Mouse (Mus musculus): ENCODE measurements around the gene Wwox. TPM values are rescaled to one million over a fixed set of nuclear protein-coding genes. Genes with fewer than 3 reads are reported as not detected.

The Wwox gene
- polyA plus RNA-seq, 1 experiment from 2014 or later = 3.5 TPM

GRCm38 (mm10) chr8:114458113-114458784, 18.8 kb downstream of the Wwox start:
- Histone ChIP-seq H3K9me3 (replicated peaks; ENCODE audit: control insufficient read depth, low read length) (no peaks in the 10 kb centered on the region), H3K4me3 (ENCODE audit: low read depth, low read length) (no peak overlapping the region), H3K9ac (ENCODE audit: low read depth, low read length) (no peak overlapping the region), H3K4me1 (ENCODE audit: control insufficient read depth, low read depth, low read length) (no peaks in the 10 kb centered on the region), H3K36me3 (ENCODE audit: control insufficient read depth, insufficient read depth) (no peaks in the 10 kb centered on the region), H3K27ac (ENCODE audit: low read length) (no peak overlapping the region), H3K27me3 (ENCODE audit: control insufficient read depth, insufficient read depth, low read depth, low read length) (no peaks in the 10 kb centered on the region), H3K4me2 (ENCODE audit: low read depth, low read length) (no peak overlapping the region)
- ATAC-seq (ENCODE audit: low read depth) = no peak
- WGBS (ENCODE audit: insufficient replicate concordance) = 71% methylated on average over 25 of the region's 25 CpGs

GRCm38 (mm10) chr8:114460600-114460999, 21.1 kb downstream of the Wwox start:
- Histone ChIP-seq H3K36me3 (ENCODE audit: control insufficient read depth, insufficient read depth) (no peaks in the 10 kb centered on the region), H3K9me3 (replicated peaks; ENCODE audit: control insufficient read depth, low read length) (no peaks in the 10 kb centered on the region), H3K4me2 (ENCODE audit: low read depth, low read length) (no peak overlapping the region), H3K27me3 (ENCODE audit: control insufficient read depth, insufficient read depth, low read depth, low read length) (no peaks in the 10 kb centered on the region), H3K27ac (ENCODE audit: low read length) (no peak overlapping the region), H3K4me3 (ENCODE audit: low read depth, low read length) (no peak overlapping the region), H3K4me1 (ENCODE audit: control insufficient read depth, low read depth, low read length) (no peaks in the 10 kb centered on the region), H3K9ac (ENCODE audit: low read depth, low read length) (no peak overlapping the region)
- no peak for ATAC-seq (ENCODE audit: low read depth)
- WGBS (ENCODE audit: insufficient replicate concordance) = 57% methylated on average over 5 of the region's 5 CpGs

GRCm38 (mm10) chr8:114462591-114462990, 23.1 kb downstream of the Wwox start:
- Histone ChIP-seq H3K27me3 (ENCODE audit: control insufficient read depth, insufficient read depth, low read depth, low read length) (no peaks in the 10 kb centered on the region), H3K4me3 (ENCODE audit: low read depth, low read length) (no peak overlapping the region), H3K36me3 (ENCODE audit: control insufficient read depth, insufficient read depth) (no peaks in the 10 kb centered on the region), H3K9ac (ENCODE audit: low read depth, low read length) (no peak overlapping the region), H3K4me2 (ENCODE audit: low read depth, low read length) (no peak overlapping the region), H3K27ac (ENCODE audit: low read length) (no peak overlapping the region), H3K9me3 (replicated peaks; ENCODE audit: control insufficient read depth, low read length) (no peaks in the 10 kb centered on the region), H3K4me1 (ENCODE audit: control insufficient read depth, low read depth, low read length) (no peaks in the 10 kb centered on the region)
- 78% methylated on average over 11 of the region's 11 CpGs for WGBS (ENCODE audit: insufficient replicate concordance)
- ATAC-seq (ENCODE audit: low read depth) = no peak

GRCm38 (mm10) chr8:114463305-114463704, 23.9 kb downstream of the Wwox start:
- H3K9me3 ChIP-seq (replicated peaks; ENCODE audit: control insufficient read depth, low read length) = no peaks in the 10 kb centered on the region
- 40% methylated on average over 10 of the region's 10 CpGs for WGBS (ENCODE audit: insufficient replicate concordance)

GRCm38 (mm10) chr8:114468526-114469207, 29.2 kb downstream of the Wwox start:
- ATAC-seq (ENCODE audit: low read depth) = no peak
- Histone ChIP-seq H3K9me3 (replicated peaks; ENCODE audit: control insufficient read depth, low read length) (no peaks in the 10 kb centered on the region), H3K4me2 (ENCODE audit: low read depth, low read length) (no peak overlapping the region), H3K36me3 (ENCODE audit: control insufficient read depth, insufficient read depth) (peaks cover 2% of the 10 kb centered on the region; the same call in 1 of the 2 replicates), H3K27ac (ENCODE audit: low read length) (no peak overlapping the region), H3K4me1 (ENCODE audit: control insufficient read depth, low read depth, low read length) (no peaks in the 10 kb centered on the region), H3K4me3 (ENCODE audit: low read depth, low read length) (no peak overlapping the region), H3K27me3 (ENCODE audit: control insufficient read depth, insufficient read depth, low read depth, low read length) (no peaks in the 10 kb centered on the region), H3K9ac (ENCODE audit: low read depth, low read length) (no peak overlapping the region)
- WGBS (ENCODE audit: insufficient replicate concordance) = 83% methylated on average over 21 of the region's 21 CpGs

More at GRCm38 (mm10) chr8:114463305-114463704, 23.9 kb downstream of the Wwox start:
- Histone ChIP-seq H3K27ac (ENCODE audit: low read length) (no peak overlapping the region), H3K4me2 (ENCODE audit: low read depth, low read length) (no peak overlapping the region), H3K4me1 (ENCODE audit: control insufficient read depth, low read depth, low read length) (no peaks in the 10 kb centered on the region), H3K9ac (ENCODE audit: low read depth, low read length) (no peak overlapping the region), H3K4me3 (ENCODE audit: low read depth, low read length) (no peak overlapping the region), H3K36me3 (ENCODE audit: control insufficient read depth, insufficient read depth) (no peaks in the 10 kb centered on the region), H3K27me3 (ENCODE audit: control insufficient read depth, insufficient read depth, low read depth, low read length) (no peaks in the 10 kb centered on the region)
- no peak for ATAC-seq (ENCODE audit: low read depth)

- ATAC-seq (ENCODE audit: low read depth) = no peak
- Histone ChIP-seq H3K9ac (ENCODE audit: low read depth, low read length) (no peak overlapping the region), H3K27ac (ENCODE audit: low read length) (no peak overlapping the region), H3K27me3 (ENCODE audit: control insufficient read depth, insufficient read depth, low read depth, low read length) (no peaks in the 10 kb centered on the region), H3K4me1 (ENCODE audit: control insufficient read depth, low read depth, low read length) (no peaks in the 10 kb centered on the region), H3K4me3 (ENCODE audit: low read depth, low read length) (no peak overlapping the region), H3K36me3 (ENCODE audit: control insufficient read depth, insufficient read depth) (peaks cover 2% of the 10 kb centered on the region; the same call in 1 of the 2 replicates), H3K9me3 (replicated peaks; ENCODE audit: control insufficient read depth, low read length) (no peaks in the 10 kb centered on the region), H3K4me2 (ENCODE audit: low read depth, low read length) (no peak overlapping the region)
- WGBS (ENCODE audit: insufficient replicate concordance) = 79% methylated on average over 10 of the region's 10 CpGs
Observed at GRCm38 (mm10) chr8:114469208-114469590, 29.7 kb downstream of the Wwox start.

GRCm38 (mm10) chr8:114473546-114473945, 34.1 kb downstream of the Wwox start:
- Histone ChIP-seq H3K36me3 (ENCODE audit: control insufficient read depth, insufficient read depth) (peaks cover 2% of the 10 kb centered on the region; the same call in 1 of the 2 replicates), H3K27ac (ENCODE audit: low read length) (no peak overlapping the region), H3K9me3 (replicated peaks; ENCODE audit: control insufficient read depth, low read length) (no peaks in the 10 kb centered on the region), H3K9ac (ENCODE audit: low read depth, low read length) (no peak overlapping the region), H3K4me3 (ENCODE audit: low read depth, low read length) (no peak overlapping the region), H3K4me2 (ENCODE audit: low read depth, low read length) (no peak overlapping the region), H3K27me3 (ENCODE audit: control insufficient read depth, insufficient read depth, low read depth, low read length) (no peaks in the 10 kb centered on the region), H3K4me1 (ENCODE audit: control insufficient read depth, low read depth, low read length) (no peaks in the 10 kb centered on the region)
- ATAC-seq (ENCODE audit: low read depth) = no peak
- 59% methylated on average over 11 of the region's 11 CpGs for WGBS (ENCODE audit: insufficient replicate concordance)

GRCm38 (mm10) chr8:114476919-114477318, 37.5 kb downstream of the Wwox start:
- Histone ChIP-seq H3K9me3 (replicated peaks; ENCODE audit: control insufficient read depth, low read length) (no peaks in the 10 kb centered on the region), H3K4me2 (ENCODE audit: low read depth, low read length) (no peak overlapping the region), H3K27me3 (ENCODE audit: control insufficient read depth, insufficient read depth, low read depth, low read length) (no peaks in the 10 kb centered on the region), H3K27ac (ENCODE audit: low read length) (no peak overlapping the region), H3K4me1 (ENCODE audit: control insufficient read depth, low read depth, low read length) (no peaks in the 10 kb centered on the region), H3K36me3 (ENCODE audit: control insufficient read depth, insufficient read depth) (no peaks in the 10 kb centered on the region), H3K9ac (ENCODE audit: low read depth, low read length) (no peak overlapping the region), H3K4me3 (ENCODE audit: low read depth, low read length) (no peak overlapping the region)
- 78% methylated on average over 10 of the region's 10 CpGs for WGBS (ENCODE audit: insufficient replicate concordance)
- no peak for ATAC-seq (ENCODE audit: low read depth)

GRCm38 (mm10) chr8:114477790-114478189, 38.3 kb downstream of the Wwox start:
- no peaks in the 10 kb centered on the region for H3K27me3 ChIP-seq (ENCODE audit: control insufficient read depth, insufficient read depth, low read depth, low read length)
- no peak for ATAC-seq (ENCODE audit: low read depth)
- WGBS (ENCODE audit: insufficient replicate concordance) = 61% methylated on average over 8 of the region's 8 CpGs
- H3K27ac ChIP-seq (ENCODE audit: low read length) = no peak overlapping the region
- no peak overlapping the region for H3K9ac ChIP-seq (ENCODE audit: low read depth, low read length)
- H3K4me2 ChIP-seq (ENCODE audit: low read depth, low read length) = no peak overlapping the region
- H3K9me3 ChIP-seq (replicated peaks; ENCODE audit: control insufficient read depth, low read length) = no peaks in the 10 kb centered on the region
- no peaks in the 10 kb centered on the region for H3K4me1 ChIP-seq (ENCODE audit: control insufficient read depth, low read depth, low read length)
- H3K4me3 ChIP-seq (ENCODE audit: low read depth, low read length) = no peak overlapping the region
- no peaks in the 10 kb centered on the region for H3K36me3 ChIP-seq (ENCODE audit: control insufficient read depth, insufficient read depth)
